Mouse (Mus musculus): ENCODE data around the gene App. TPM values are rescaled to one million over a fixed set of nuclear protein-coding genes. Genes with fewer than 3 reads are reported as not detected.
A peak's percentile ranks its signal among the peaks of the same experiment; 100 is the strongest.

The App gene
- polyA plus RNA-seq, 2 experiments from 2014 or later: 0.20 to 0.30 TPM

DNA sequence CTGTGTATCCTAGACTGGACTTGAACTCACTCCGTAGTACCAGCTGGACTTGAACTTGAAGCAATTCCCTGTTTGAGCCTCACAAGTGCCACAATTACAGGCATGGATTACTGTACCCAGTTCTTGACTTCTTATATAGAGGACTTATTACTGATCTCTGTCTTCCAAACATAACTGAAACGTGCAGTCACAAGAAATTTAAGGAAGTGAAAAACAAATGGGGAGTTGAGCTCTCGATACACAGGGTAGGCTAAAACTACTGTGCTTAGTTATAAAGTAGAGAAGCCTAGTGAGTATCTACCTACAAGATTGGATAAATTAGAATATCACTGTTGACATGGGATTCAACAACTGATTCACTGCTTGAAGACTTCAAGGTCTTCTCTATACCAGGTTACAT lies 160.9 kb downstream of the App start:
- ATAC-seq: no peak

DNA sequence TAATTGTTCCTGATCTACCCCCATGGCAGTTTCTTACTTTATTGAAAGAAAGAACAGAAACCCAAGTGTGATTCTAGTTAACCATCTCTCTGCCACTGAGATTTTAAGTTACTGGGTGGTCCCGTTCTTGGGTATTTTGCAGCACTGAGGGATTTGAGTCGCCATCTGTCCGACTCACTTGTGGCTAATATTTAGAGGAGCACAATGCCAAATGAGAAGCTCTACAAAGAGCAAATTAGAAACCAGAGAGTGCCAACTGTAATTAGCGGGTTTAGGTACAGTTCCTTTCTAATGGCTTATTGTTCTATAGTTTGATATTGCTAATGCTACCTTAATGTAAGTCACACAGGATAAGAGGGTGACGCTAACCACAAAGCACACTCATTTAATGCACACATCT lies 161.4 kb downstream of the App start:
- ATAC-seq: no peak

DNA sequence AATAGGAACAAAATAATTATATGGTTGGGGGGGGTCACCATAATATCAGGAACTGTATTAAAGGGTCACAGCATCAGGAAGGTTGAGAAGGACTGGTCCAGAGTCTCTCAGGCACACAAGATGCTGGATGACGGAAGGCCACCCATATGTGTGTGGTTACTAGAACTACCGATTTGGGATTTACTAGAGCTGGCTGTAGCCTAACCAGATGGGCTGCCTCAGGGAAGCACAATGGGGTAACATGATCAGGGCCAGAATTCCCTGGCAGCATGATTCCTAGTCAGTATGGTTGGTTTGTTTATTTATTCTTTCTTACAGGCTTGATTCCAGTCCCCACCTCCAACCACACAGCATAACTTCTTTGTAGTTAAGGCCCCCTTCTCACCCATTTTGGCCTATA lies 162.9 kb downstream of the App start:
- no peak for ATAC-seq

DNA sequence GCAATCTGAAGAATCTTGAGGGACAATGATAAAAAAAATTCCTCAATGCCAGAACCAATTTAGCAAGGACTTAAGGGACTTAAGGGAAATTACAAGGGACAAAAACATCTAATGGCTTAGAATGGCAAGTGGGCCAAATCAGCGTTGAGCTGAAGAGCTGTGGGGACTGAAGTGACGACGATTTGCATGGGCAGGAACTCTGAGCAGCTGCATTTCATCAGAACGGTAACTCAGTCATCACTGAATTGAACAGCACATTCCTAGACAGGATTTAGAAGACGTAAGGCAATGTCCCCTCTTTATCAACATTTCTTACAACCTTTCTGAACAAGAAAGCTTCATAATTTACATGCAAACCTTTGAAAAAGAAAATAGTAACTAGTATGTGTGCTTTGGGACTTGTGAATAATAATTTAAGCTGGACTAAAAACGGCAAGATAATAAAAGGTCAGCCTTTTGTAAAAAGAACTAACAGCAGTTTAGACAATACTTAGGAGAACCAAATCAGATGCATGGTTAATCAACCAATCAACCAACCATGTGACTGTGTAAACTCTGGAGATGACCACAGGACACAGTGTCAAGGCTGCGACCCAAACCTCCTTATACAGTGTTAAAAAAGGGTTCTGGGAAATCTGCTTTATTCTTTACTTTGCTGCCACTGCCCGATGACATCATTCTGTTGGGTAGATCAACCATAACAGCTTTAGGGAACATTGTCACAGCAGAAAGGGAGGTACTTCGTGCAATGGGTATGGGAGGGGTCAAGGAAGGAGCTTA lies 164.5 kb downstream of the App start:
- ATAC-seq: no peak

DNA sequence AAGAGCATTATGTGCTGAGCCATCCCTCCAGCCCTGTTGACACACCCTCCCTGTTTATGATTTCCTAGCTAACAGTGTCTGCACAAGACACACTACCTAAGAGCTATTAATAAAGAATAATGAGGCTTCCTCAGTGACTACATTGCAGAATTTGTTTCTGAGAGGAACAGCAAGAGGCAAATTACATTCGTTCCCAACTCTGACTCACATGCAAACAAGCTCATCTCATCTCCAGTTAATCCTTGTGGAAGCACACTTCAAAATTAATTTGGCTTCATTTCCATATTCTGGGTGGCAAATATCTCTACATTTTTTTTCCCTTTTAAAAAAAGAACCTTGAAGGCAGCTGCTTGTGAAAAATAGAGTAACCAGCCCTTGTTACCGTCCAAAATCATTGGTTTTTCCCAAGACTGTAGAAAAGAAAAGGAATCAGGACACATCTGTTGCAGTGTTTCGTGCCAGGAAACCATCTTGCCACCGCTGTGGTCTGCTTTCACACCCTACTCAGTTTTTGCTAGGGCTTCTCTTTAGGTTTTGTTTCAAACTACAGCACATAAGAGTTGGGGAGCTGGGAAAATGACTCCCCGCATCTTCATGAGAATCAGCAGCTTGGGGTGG lies 171.5 kb downstream of the App start:
- no peak for ATAC-seq

DNA sequence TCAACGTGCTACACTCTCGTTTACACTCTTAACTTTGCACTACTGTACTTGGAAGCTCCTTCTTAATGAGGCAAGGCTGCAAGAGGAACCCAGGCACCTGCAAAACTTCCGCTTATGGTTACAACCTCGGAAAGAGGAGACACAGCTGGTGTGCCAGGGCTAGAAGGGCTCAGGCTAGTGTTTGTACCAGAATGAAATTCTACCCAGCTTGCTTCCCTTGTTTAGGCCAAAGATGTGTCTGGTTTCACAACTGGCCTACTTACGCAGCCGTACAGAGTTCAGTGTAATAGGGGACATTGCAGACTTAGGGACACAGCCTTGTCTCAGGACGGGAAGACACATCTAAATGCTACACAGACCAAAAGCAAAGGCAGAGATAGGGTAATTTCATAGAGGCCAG lies 173.3 kb downstream of the App start:
- no peak for ATAC-seq

DNA sequence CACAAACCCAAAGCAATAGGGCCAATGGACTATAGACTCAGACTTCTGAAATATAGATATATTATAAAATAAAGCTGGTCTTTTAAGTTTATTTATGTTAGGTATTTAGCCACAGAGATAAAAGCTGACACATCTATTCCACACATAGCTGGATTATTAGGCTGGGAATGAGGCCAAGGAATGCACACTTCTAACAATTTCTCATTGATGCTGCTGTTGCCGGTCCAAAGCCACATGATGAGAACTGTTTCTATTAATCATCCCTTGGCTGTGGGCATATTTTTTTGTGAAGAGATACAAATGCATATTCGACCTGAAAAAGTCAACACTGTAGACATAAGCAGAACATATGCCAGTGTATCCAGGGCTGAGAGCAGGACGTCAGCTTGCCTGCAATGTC lies 176.0 kb downstream of the App start:
- no peak for ATAC-seq

DNA sequence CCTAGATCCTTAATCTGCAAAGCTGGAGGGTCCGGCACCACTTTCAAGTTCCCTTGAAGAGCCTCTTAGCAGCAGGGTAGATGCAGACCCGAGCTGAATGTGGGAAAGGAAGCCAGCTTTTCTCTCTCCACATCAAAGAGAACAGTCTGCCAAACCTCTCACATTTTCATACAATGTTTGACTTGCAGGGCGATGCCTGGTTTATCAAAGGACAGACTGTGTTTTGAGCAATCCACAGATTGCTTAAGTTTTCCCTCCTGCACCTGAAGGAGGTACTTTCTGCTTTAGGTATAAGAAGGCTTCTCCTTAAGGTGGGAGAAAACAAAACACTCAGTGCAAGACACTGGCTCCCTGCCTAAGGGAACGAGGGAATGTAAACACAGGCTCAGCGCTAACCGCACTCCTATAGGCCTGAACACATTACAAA lies 178.1 kb downstream of the App start:
- ATAC-seq: no peak

DNA sequence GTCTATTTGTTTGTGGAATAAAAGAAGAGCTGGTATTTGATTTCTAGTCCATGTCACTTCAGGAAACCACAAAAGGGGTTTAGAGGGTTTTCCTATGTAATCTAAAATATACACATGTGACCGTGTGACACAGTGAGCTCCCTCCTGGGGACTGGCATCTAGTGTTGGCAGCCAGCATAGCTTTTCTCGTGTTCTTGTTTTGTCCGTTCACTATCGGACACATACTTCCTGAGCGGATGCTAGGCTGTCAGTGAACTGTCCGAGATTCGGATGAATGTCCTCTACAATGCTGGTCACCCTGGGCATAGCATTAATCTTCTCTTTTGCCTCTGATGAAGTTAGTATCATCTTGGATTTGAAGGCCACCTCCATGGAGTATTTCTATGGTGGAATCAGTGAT lies 180.7 kb downstream of the App start:
- no peak for ATAC-seq

DNA sequence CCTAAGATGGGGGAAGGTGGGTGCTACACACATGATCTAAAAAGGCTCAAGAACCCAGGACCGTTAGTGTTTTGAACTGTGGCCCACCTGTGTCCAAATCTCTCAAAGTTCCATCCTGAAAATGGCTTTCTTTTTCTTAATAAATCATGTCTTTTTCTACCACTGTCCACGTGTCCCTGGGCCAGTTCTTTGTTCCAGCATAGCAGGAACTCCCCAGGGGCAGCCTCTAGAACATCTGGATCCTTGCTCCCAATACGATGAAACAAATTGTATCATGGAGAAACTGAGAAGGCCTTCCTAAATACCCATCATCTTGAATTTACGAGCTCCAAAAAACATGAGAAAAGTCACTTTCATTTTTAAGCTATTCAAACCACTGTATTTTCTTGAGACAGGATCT lies 182.6 kb downstream of the App start:
- ATAC-seq: no peak

DNA sequence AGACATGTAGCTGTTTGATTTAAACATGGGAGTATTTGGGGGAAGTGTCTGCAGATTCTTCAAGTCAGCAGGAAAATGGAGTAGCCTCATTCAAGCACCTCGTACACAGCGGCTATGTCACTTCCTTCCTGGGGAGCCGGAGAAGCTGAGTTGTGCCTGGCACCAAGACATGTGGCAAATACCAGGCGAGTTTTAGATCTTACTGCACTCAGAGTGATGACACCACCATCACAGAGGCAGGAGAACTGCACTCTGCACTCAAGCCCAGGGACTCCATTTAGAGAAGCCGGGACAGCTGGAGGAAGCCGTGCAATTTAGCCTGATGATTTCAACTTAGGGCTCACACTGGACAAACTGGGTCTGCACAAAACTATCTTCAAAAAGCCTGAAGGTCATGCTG lies 183.6 kb downstream of the App start:
- ATAC-seq: no peak

DNA sequence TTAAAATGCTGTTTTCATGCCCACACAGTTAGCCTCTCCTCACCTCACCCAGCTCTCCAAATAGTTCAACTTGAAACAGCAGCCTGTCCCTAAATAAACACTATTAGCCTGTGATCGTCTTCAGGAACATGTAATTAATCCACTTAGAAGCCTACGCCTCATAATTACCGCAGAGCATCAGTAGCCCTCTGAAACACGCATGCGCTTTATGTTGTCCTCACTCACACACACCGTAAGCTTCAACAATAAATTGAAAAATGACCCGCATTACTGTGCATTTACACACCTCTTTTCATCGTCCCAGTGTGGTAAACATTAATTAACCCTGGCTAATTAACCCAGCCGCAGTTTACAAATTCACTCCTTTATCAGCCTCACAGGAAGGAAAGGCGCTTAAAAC lies 184.1 kb downstream of the App start:
- no peak for ATAC-seq

DNA sequence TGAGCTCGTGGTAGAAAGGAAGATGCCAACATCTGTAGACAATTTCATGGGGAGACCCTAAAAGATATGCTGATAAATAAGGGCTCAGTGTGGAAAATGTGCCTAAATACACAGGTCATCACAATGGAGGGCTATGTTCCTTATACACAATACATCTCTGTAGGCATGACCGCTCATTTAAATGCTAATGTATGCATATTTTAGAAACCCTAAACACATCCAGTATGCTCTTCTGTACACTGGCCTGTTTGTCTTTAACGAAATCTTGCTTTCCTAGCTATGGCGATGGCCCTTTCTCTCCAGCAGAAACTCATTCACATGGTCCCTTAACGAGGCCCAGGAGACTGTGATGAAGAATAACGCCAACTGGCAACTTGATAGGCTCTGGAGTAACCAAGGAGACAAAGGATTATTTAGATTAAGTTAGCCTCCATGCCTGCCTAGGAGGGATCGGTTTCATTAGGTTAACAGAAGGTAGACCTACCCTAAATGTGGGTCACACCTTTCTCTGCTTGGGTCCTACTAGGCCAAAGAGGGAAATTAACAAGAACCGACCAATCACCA lies 185.8 kb downstream of the App start:
- no peak for ATAC-seq

DNA sequence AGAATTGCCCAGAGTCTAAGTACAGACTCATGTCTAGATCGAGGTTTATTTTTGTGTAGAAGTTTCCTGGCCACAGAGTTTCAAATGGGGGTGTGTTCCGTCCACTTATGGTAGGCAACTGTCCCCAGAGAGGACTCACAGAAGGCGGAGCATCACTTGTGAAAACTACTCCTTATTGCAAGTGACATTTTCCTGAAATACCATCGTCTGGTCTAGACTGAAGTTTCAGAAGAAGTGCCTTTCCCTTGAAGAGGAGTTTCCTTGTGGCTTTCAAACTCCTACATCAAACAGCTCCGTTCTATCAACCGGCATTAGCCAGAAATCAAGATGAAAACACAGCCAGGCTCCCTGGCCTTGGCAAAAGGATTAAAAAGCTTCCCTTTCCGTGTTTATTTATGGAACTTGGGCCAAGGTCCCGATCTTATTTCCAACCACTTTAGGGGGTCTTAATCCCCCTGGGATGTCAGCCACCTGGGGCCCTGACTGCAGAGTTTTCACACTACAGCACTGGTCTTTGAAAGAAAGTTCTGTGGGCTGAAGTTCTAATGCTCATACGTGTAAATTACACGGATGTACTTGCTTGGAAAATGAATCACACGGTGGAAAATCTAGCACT lies 187.4 kb downstream of the App start:
- no peak for ATAC-seq

DNA sequence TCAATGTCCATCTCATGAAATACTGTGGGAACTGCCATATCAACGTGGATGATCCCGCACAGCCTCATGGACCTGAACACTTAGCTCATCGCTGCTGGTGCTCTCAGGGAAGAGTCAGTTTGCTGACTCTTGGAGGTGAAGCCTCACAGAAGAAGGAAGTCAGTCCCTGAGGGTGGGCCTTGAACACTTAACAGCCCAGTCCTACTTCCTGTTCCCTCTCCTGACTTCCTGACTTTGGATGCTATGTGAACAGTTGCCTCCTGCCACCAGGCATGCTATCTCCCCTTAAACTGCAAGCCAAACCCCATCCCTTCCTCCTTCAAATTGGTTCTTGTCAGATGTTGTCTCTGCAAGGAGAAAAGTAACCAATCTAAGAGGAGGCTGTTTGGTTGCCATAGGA lies 188.2 kb downstream of the App start:
- ATAC-seq: no peak

DNA sequence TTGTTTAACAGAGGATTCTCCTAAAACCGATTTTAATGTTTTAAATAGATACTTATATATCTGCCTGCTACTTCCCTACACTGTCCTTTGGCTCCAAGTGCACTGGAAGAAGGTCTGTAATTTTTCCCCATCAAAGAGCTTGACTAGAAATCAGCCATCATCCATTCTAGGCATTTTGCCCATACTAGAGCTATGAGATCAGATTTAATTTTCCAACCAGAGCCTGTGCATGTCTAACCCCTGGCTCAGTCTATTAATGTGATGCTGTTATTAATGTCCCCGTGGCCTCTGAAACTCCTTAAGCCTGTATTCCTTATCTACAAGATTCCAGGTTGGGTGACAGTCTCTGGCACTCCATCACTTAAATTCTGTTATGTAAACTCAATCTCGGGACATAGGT lies 190.1 kb downstream of the App start:
- no peak for ATAC-seq

DNA sequence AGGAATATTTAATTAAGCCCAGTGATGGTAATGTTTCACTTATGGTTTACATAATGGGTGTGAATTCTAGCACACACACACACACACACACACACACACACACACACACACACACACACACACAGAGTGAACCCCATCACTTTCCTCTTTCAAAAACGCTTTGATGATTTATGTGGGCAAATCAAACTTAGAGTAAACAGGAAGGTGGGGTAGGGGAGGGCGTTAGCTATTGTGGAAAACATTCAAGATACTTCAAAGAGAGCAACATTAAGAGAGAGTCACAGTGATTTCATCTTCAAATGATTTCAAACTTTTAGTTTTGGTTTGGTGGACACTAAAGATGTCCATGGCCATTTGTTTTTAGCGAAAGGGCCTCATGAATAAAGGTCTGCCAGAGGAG lies 191.0 kb downstream of the App start:
- peak; percentile 81 for ATAC-seq

DNA sequence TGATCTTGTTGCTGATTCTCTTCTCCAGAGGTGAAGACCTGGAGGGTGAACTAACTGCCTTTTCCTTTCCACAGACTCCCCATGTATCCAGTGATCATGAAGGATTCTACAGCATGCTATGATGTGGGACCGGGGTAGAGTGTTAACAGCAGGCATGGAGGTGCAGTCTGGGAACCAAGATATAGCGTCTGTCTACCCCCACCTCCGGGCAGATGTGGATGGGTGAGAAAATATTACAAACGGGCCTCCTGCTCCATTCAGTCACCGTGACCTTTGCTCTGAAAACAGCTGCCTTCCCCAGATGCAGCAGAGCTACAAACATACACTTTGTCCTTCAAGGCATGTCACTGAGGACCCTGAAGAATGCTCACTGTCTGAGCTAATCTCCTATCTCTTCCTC lies 195.0 kb downstream of the App start:
- no peak for ATAC-seq

DNA sequence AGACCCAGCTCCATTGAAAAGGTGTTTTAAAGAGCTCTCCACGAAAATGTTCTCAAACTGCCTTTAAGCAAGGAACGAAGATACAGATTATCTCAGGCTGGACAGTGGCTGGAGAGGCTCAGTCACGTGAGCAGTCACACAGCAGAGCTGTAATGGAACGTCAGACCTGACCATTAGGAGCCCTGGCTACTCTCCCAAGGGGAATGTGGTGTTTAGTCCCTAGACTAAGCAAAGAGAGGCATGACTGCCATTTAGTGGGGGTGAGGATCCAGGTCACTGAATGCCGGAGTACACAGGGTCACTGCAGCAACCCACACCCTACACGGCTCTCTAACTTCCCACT lies 199.4 kb downstream of the App start:
- ATAC-seq: no peak

DNA sequence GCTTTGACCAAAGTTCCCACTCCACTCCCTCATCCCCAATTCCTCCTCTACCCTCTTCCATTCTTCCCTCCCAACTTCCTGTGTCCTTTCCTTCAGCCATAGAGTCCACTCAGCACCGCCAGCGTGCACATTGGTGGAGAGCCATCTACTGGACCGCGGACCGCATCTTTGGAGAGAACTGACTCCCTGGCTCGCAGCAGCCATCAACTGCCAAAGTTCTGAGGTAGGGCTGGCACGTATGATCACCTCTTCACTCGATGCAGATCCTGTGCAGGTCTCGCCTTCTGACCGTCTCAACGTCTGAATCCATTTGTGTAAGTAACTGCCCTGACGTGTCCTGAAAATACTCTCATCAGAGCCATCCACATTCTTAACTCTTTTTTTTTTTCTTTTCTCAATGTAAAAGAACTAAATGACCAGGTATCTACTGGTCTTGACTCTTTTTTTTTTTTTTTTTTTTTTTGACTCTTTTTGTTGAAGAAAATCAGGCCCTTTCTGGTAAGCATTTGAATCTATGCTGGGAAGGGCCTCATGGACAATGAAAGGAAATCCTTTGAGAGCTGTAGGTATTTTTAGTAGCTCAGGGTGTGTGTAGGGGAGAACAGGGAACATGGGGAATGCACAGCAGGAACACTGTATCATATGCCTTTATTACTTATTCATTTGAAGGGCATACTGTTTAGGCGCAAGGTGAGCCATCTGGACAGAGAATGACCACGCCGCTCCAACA lies 200.0 kb downstream of the App start:
- no peak for ATAC-seq

DNA sequence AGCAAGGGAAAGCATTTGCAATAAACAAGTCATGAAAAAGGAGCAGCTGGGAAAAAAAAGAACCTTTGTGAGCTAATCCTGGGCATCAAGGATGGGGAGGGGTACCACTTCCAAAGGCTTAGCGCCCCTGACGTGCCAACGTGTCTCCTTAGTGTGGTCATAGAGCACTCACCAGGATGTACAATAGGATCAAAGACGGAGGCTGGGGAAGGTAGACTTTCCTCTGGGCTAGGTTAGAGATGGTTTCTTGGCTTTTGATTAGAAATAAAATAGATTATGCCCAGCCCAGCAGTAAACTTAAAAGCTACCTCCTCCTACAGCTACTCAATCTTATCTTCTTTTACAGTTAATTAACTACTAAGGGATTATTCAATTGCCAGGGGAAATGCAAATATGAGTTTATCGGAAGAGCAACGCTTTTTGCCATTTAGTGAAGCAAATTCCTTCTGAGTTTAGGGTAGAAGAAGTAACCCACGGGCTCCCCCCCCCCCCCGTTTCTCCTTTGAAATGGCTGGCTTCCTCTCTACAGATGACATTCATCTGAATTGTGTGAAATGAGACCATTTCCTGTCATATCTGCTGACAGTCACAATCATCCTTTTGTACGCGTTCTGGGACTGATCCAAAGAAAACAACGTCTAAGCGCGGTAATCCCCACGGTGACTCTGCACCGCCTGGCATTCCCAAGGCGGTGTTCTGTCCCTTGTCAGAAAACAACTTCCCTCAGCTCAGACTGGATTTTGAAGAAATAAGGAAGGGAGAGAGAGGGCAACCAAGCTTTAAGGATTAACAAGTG lies 201.8 kb downstream of the App start:
- ATAC-seq: no peak

DNA sequence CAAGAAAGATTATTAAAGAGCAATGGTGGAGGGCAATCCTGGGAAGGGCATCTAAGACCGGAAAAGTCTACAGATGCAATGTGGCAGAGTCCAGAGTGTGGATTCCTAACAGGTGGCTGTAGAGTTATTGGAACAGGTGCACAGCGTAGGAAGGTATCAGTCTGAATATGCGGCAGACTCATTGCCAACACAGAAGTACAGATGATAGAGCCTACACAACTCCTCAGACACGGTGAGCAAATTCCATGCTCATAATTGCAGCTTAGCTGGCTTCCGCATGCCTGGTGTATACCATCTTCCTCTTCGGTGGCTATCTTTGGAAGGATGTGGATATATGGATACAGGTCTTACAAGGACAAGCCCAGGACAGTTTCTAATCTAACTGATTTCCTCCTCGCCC lies 204.5 kb downstream of the App start:
- no peak for ATAC-seq

DNA sequence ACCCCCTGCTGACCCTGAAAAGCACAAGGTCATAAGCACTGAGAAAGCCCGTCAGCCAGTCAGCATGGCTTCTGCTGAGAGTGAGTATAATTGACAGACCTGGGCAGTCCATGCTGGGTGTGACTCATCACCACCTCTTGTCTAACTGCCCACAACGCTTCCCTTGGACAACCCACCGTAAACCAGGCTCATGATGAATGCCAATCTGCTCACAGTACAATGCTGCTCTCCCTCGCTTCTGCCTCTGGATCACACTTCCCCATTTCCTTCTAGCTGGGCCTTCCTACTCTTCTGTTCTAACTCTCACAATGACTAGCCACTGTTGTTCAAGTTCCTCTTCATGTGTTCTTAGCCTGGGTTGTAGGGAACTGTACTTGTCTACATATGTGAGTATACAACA lies 206.6 kb downstream of the App start:
- ATAC-seq: no peak

Measured in CD4-positive, CD25-positive, alpha-beta regulatory T cell, adult 4 months (primary cell).